ENCODE assay signal across 8 mouse cellular contexts in the genomic region with DNA sequence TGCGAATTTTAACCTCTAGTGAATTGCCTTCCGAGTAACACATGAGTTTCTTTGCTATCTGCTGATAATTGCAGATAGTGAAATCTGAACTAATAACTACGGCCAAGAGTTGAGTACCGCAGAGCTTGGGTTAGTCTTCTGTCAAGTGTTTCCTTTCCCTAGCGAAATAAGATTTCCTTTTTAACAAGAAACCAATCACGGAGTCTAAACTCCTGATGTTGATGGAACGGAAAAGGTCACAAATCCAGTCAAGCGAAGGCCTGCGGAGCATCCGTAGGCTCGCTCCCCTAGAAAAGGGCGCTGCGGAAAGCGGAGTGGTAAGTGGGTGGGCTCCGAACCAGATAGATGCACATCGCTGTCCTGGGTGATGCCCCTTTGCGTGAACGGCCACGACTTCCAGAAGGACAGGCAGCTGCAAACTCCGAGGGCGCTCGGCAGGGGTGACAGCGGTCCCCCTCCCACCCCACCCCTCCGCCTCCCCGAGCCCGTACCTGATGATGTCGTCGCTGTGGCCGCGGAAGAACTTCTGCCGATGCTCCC. TPM values are rescaled to one million over a fixed set of nuclear protein-coding genes. Genes with fewer than 3 reads are reported as not detected.
DNase-seq lines count a peak whose midpoint lies in the region; ATAC-seq and TF ChIP-seq lines count a peak whose summit lies in the region.

No protein-coding gene starts in this region.

- no peak for TF ChIP-seq CTCF in intestine, postnatal 0 days (IDR thresholded peaks at IDR 0.05; ENCODE audit: low read depth)

- 2% methylated on average over 31 of the region's 31 CpGs for WGBS in forebrain, embryonic 11.5 days
- 3% methylated on average over 31 of the region's 31 CpGs for WGBS in intestine, postnatal 0 days
- 4% methylated on average over 31 of the region's 31 CpGs for WGBS in stomach, embryonic 16.5 days

- H3K4me2 ChIP-seq in forebrain, embryonic 11.5 days (ENCODE audit: low read depth, low read length, severe bottlenecking) = peak overlapping the region; percentile 67
- peak overlapping the region; percentile 98 for H3K4me2 ChIP-seq in intestine, postnatal 0 days (replicated peaks; ENCODE audit: low read depth)
- peak overlapping the region; percentile 83 for H3K4me2 ChIP-seq in stomach, embryonic 16.5 days (ENCODE audit: low read depth, low read length)

- no peak; the same call in 1 of the 2 replicates for ATAC-seq in forebrain, embryonic 11.5 days (replicated peaks; ENCODE audit: low FRiP score)
- ATAC-seq in intestine, postnatal 0 days = no peak
- peak; percentile 9; the same call in 1 of the 2 replicates for ATAC-seq in megakaryocyte progenitor cell, adult 5-6 weeks (replicated peaks; ENCODE audit: poor library complexity)
- ATAC-seq in stomach, embryonic 16.5 days (ENCODE audit: insufficient read depth, low FRiP score) = no peak

- peak overlapping the region; percentile 81 for H3K9ac ChIP-seq in forebrain, embryonic 11.5 days (ENCODE audit: low read length)
- peak overlapping the region; percentile 57; the same call in 1 of the 2 replicates for H3K9ac ChIP-seq in intestine, postnatal 0 days (ENCODE audit: low read depth, low read length)
- peak overlapping the region; percentile 70 for H3K9ac ChIP-seq in stomach, embryonic 16.5 days (ENCODE audit: low read length)

- no peaks in the 10 kb centered on the region for H3K27me3 ChIP-seq in forebrain, embryonic 11.5 days (ENCODE audit: control insufficient read depth, insufficient read depth, low read length)
- H3K27me3 ChIP-seq in intestine, postnatal 0 days (replicated peaks; ENCODE audit: control insufficient read depth, insufficient read depth, low read length) = 0 out of 2 replicates have a peak, but pooled peaks cover 12% of the 10 kb centered on the region
- 0 out of 2 replicates have a peak, but pooled peaks cover 5% of the 10 kb centered on the region for H3K27me3 ChIP-seq in stomach, embryonic 16.5 days (ENCODE audit: control insufficient read depth, insufficient read depth, low read length)

- peaks cover 4% of the 10 kb centered on the region; the same call in 1 of the 2 replicates for H3K4me1 ChIP-seq in forebrain, embryonic 11.5 days (replicated peaks; ENCODE audit: control insufficient read depth, insufficient read depth, low read length)
- no peaks in the 10 kb centered on the region for H3K4me1 ChIP-seq in intestine, postnatal 0 days (replicated peaks; ENCODE audit: control insufficient read depth, insufficient read depth, low read length)
- no peaks in the 10 kb centered on the region for H3K4me1 ChIP-seq in stomach, embryonic 16.5 days (ENCODE audit: control insufficient read depth, insufficient read depth, low read length)

- no peaks in the 10 kb centered on the region for H3K36me3 ChIP-seq in forebrain, embryonic 11.5 days (ENCODE audit: control insufficient read depth, insufficient read depth, low read length)
- H3K36me3 ChIP-seq in intestine, postnatal 0 days (ENCODE audit: control insufficient read depth, insufficient read depth) = no peaks in the 10 kb centered on the region
- H3K36me3 ChIP-seq in stomach, embryonic 16.5 days (ENCODE audit: control insufficient read depth, insufficient read depth, low read length) = no peaks in the 10 kb centered on the region

- H3K27ac ChIP-seq in forebrain, embryonic 11.5 days (ENCODE audit: low read depth, low read length) = peak overlapping the region; percentile 31; the same call in 1 of the 2 replicates
- no peak overlapping the region for H3K27ac ChIP-seq in intestine, postnatal 0 days (ENCODE audit: low read depth, low read length)
- H3K27ac ChIP-seq in stomach, embryonic 16.5 days (ENCODE audit: low read length) = no peak overlapping the region

- H3K9me3 ChIP-seq in forebrain, embryonic 11.5 days (ENCODE audit: control insufficient read depth, low read length) = no peaks in the 10 kb centered on the region
- H3K9me3 ChIP-seq in intestine, postnatal 0 days (ENCODE audit: control insufficient read depth) = no peaks in the 10 kb centered on the region
- no peaks in the 10 kb centered on the region for H3K9me3 ChIP-seq in stomach, embryonic 16.5 days (replicated peaks; ENCODE audit: control insufficient read depth, low read length)

- DNase-seq in kidney, adult 9 months = peak; percentile 19
- DNase-seq in kidney, postnatal 4 days = no peak
- peak; percentile 55 for DNase-seq in Muller cell, postnatal 12 days (ENCODE audit: inconsistent ontology term)
- peak; percentile 80 for DNase-seq in forebrain, embryonic 11.5 days (ENCODE audit: low spot score)
- DNase-seq in thymus, postnatal 4 days = no peak

- peak overlapping the region; percentile 89 for H3K4me3 ChIP-seq in forebrain, embryonic 11.5 days (ENCODE audit: low read depth, low read length)
- peak overlapping the region; percentile 74 for H3K4me3 ChIP-seq in intestine, postnatal 0 days (ENCODE audit: low read depth, low read length)
- peak overlapping the region; percentile 75 for H3K4me3 ChIP-seq in stomach, embryonic 16.5 days (replicated peaks; ENCODE audit: low read length)

RNA-seq across cellular contexts. Expression of gene Eml5, which starts 0.9 kb away (rescaled TPM):
- 30.8 and 34.9 TPM in 2 replicates for polyA plus RNA-seq in forebrain, embryonic 11.5 days (2014; fragmentation: Nextera tagmentation; extraction: Ambion mirVana)
- 1.3 and 1.7 TPM in 2 replicates for polyA plus RNA-seq in intestine, postnatal 0 days (2015; fragmentation: Nextera tagmentation; extraction: Ambion mirVana)
- 16.3 and 19.7 TPM in 2 replicates for total RNA-seq in megakaryocyte progenitor cell, adult 5-6 weeks (2015)
- total RNA-seq in megakaryocyte progenitor cell, adult 5-6 weeks (2017) = 14.5 and 19.1 TPM in 2 replicates
- polyA plus RNA-seq in stomach, embryonic 16.5 days (2015; fragmentation: Nextera tagmentation; extraction: Ambion mirVana) = 9.4 and 11.3 TPM in 2 replicates

RNA-seq across cellular contexts. Expression of gene Ttc8, which starts 20.0 kb away (rescaled TPM):
- polyA plus RNA-seq in forebrain, embryonic 11.5 days (2014; fragmentation: Nextera tagmentation; extraction: Ambion mirVana) = 47.7 and 48.3 TPM in 2 replicates
- polyA plus RNA-seq in intestine, postnatal 0 days (2015; fragmentation: Nextera tagmentation; extraction: Ambion mirVana) = 6.7 and 6.9 TPM in 2 replicates
- total RNA-seq in megakaryocyte progenitor cell, adult 5-6 weeks (2015) = 3.9 and 7.0 TPM in 2 replicates
- 5.4 and 6.2 TPM in 2 replicates for total RNA-seq in megakaryocyte progenitor cell, adult 5-6 weeks (2017)
- 22.8 and 24.3 TPM in 2 replicates for polyA plus RNA-seq in stomach, embryonic 16.5 days (2015; fragmentation: Nextera tagmentation; extraction: Ambion mirVana)

Comparison
In these comparisons a context has a peak if more than half of its experiments do, and no peak if none do; other contexts are left out.
1. DNase-seq: peak in kidney, adult 9 months (single experiment), Muller cell, postnatal 12 days (single experiment) and forebrain, embryonic 11.5 days (single experiment); none in kidney, postnatal 4 days (0 of 2) and thymus, postnatal 4 days (single experiment).
2. Peak in every context shown above with its lines, with median percentiles within 50 percentile points of each other: H3K4me2 ChIP-seq, H3K4me3 ChIP-seq and H3K9ac ChIP-seq.